Mouse (Mus musculus) left cerebral cortex, adult 9 months (tissue): Measurements from ENCODE around the gene Ulk3.
A peak's percentile ranks its signal among the peaks of the same experiment; 100 is the strongest.

Experiments used
- DNase-seq, 2 experiments: peaks; one replicate each; pipeline ENCODE4 v3.0.0; 2022; ENCODE audit warnings: low spot score in 2 of 2

Gene Ulk3

GRCm38 (mm10) chr9:57614786-57615185, 25.5 kb downstream of the Ulk3 start:
- DNase-seq, result no peak

- DNase-seq, result no peak
Measured at GRCm38 (mm10) chr9:57617556-57618169, 28.4 kb downstream of the Ulk3 start.

GRCm38 (mm10) chr9:57618854-57619253, 29.6 kb downstream of the Ulk3 start:
- DNase-seq, result no peak

GRCm38 (mm10) chr9:57620674-57621073, 31.4 kb downstream of the Ulk3 start, which contains the start of gene Lman1l:
TSS of gene Lman1l (minus strand) at chr9:57620774.
- DNase-seq, result no peak

- DNase-seq, result no peak
Measured at GRCm38 (mm10) chr9:57624295-57624694, 35.0 kb downstream of the Ulk3 start.

GRCm38 (mm10) chr9:57625674-57626500, 36.6 kb downstream of the Ulk3 start:
- no peak for DNase-seq

- no peak for DNase-seq
Measured at GRCm38 (mm10) chr9:57627191-57627590, 37.9 kb downstream of the Ulk3 start.

- no peak for DNase-seq
Measured at GRCm38 (mm10) chr9:57627892-57628291, 38.6 kb downstream of the Ulk3 start.

GRCm38 (mm10) chr9:57628717-57629116, 39.5 kb downstream of the Ulk3 start:
- no peak for DNase-seq

GRCm38 (mm10) chr9:57629118-57629874, 40.0 kb downstream of the Ulk3 start:
- peak in 1 of 2 experiments; percentile 75 for DNase-seq

GRCm38 (mm10) chr9:57633481-57634024, 44.3 kb downstream of the Ulk3 start:
- DNase-seq, result peak; percentile 47 to 58

GRCm38 (mm10) chr9:57637272-57637671, 48.0 kb downstream of the Ulk3 start:
- no peak for DNase-seq

GRCm38 (mm10) chr9:57637741-57638322, 48.6 kb downstream of the Ulk3 start:
- DNase-seq, result no peak

- DNase-seq, result no peak
Measured at GRCm38 (mm10) chr9:57638651-57639459, 49.6 kb downstream of the Ulk3 start.

GRCm38 (mm10) chr9:57639661-57640328, 50.5 kb downstream of the Ulk3 start:
- no peak for DNase-seq

GRCm38 (mm10) chr9:57640384-57640783, 51.1 kb downstream of the Ulk3 start:
- DNase-seq, result peak in 1 of 2 experiments; percentile 46

GRCm38 (mm10) chr9:57641022-57641421, 51.8 kb downstream of the Ulk3 start:
- DNase-seq, result no peak

- no peak for DNase-seq
Measured at GRCm38 (mm10) chr9:57641775-57642550, 52.7 kb downstream of the Ulk3 start.

GRCm38 (mm10) chr9:57643169-57643855, 54.1 kb downstream of the Ulk3 start:
- DNase-seq, result no peak
